Mouse (Mus musculus): ENCODE results near the gene S1pr3. TPM values are rescaled to one million over a fixed set of nuclear protein-coding genes. Genes with fewer than 3 reads are reported as not detected.

Gene S1pr3
- polyA plus RNA-seq (2015; fragmentation: Nextera tagmentation; extraction: Ambion mirVana): 19.1 and 20.6 TPM in 2 replicates

GRCm38 (mm10) chr13:51408519-51409001 lies at the start of gene S1pr3:
TSS of gene S1pr3 (plus strand) at chr13:51408639.

Other genes starting within 250 kb of the S1pr3 start
- gene Nxnl2, start 237.6 kb upstream of the S1pr3 start, polyA plus RNA-seq (2015; fragmentation: Nextera tagmentation; extraction: Ambion mirVana): 4.5 and 5.4 TPM in 2 replicates
- gene Shc3, start 160.8 kb downstream of the S1pr3 start, polyA plus RNA-seq (2015; fragmentation: Nextera tagmentation; extraction: Ambion mirVana): 0.12 TPM in 1 of 2 replicates, not detected in the other
- gene Cks2, start 236.6 kb downstream of the S1pr3 start, polyA plus RNA-seq (2015; fragmentation: Nextera tagmentation; extraction: Ambion mirVana): 69.3 and 89.2 TPM in 2 replicates
- 15.5 and 16.7 TPM in 2 replicates for gene Secisbp2, start 243.1 kb downstream of the S1pr3 start, polyA plus RNA-seq (2015; fragmentation: Nextera tagmentation; extraction: Ambion mirVana)